Mouse (Mus musculus): ENCODE results near the gene Snrpa.

- TF ChIP-seq CTCF (IDR thresholded peaks at IDR 0.05; ENCODE audit: control insufficient read depth, insufficient read depth, insufficient replicate concordance, low read depth, low read length), result no peak
- no peak for TF ChIP-seq POLR2A (IDR thresholded peaks at IDR 0.05; ENCODE audit: control insufficient read depth, low read depth, low read length)
Observed at GRCm38 (mm10) chr7:27168371-27168770, 27.7 kb downstream of the Snrpa start.
